In genomic region chr7:19342481-19343027, GRCm38 (mm10) we compare ENCODE assay signal across 9 mouse cellular contexts. TPM values are rescaled to one million over a fixed set of nuclear protein-coding genes. Genes with fewer than 3 reads are reported as not detected.
DNase-seq lines count a peak whose midpoint lies in the region; ATAC-seq and TF ChIP-seq lines count a peak whose summit lies in the region.
"Had no signal": no experiment of that assay in that cellular context is flagged by ENCODE, and none has a peak within 500 bp of the region (broad histone marks: within the 10 kb centered on the region; RNA-seq: fewer than 3 reads in every experiment).

No protein-coding gene starts in this region.

- TF ChIP-seq CTCF in hindbrain, postnatal 0 days (IDR thresholded peaks at IDR 0.05; ENCODE audit: low read depth): peak; percentile 97

- peak overlapping the region; percentile 40 for H3K4me3 ChIP-seq in hindbrain, postnatal 0 days (ENCODE audit: low read length)

- H3K9ac ChIP-seq in hindbrain, postnatal 0 days (replicated peaks; ENCODE audit: low read length): peak overlapping the region; percentile 22; the same call in 1 of the 2 replicates

- H3K27me3 ChIP-seq in hindbrain, postnatal 0 days (ENCODE audit: insufficient read depth, low read length): no peaks in the 10 kb centered on the region; the same call in 1 of the 2 replicates

- H3K9me3 ChIP-seq in hindbrain, postnatal 0 days (ENCODE audit: low read length): no peaks in the 10 kb centered on the region

- ATAC-seq in hindbrain, postnatal 0 days: peak; percentile 21; the same call in 1 of the 2 replicates

- peak; percentile 70 for DNase-seq in adipocyte (ENCODE audit: low spot score)
- DNase-seq in cerebellum, postnatal 4 days (ENCODE audit: low spot score in 2 of 2): peak; percentile 86 to 91
- peak; percentile 83 to 85 for DNase-seq in gastrocnemius, adult 8-10 months (ENCODE audit: low spot score in 2 of 2)
- DNase-seq in hindbrain, postnatal 0 days (ENCODE audit: low spot score): peak; percentile 89
- peak; percentile 91 to 93 for DNase-seq in left cerebral cortex, adult 18-20 months (ENCODE audit: low spot score in 2 of 2)
- DNase-seq in lung, postnatal 36 days: peak; percentile 92
- DNase-seq in right cerebral cortex, adult 2 months (ENCODE audit: low spot score in 2 of 2): peak; percentile 93 to 96
- peak; percentile 60 for DNase-seq in urinary bladder, postnatal 10 days (ENCODE audit: low spot score)

- H3K36me3 ChIP-seq in hindbrain, postnatal 0 days (ENCODE audit: insufficient read depth, low read length): no peaks in the 10 kb centered on the region

- H3K27ac ChIP-seq in hindbrain, postnatal 0 days: no peak overlapping the region
- H3K27ac ChIP-seq: macrophage had no signal

- H3K4me2 ChIP-seq in hindbrain, postnatal 0 days (ENCODE audit: low read depth, low read length): peak overlapping the region; percentile 82

- peaks cover 16% of the 10 kb centered on the region for H3K4me1 ChIP-seq in hindbrain, postnatal 0 days (ENCODE audit: insufficient read depth, low read length)

- WGBS in hindbrain, postnatal 0 days: under 1% methylated on average over 27 of the region's 27 CpGs

RNA-seq across cellular contexts. Expression of gene Ercc1, which starts 2.0 kb away (rescaled TPM):
- total RNA-seq in gastrocnemius, adult 8-10 months (2022): 10 to 100 TPM; 27.1 to 33.7 (median 28.7) TPM
- total RNA-seq in hindbrain, postnatal 0 days (2014; rRNA removed): 44.1 and 46.1 TPM in 2 replicates
- 69.0 and 74.2 TPM in 2 replicates for polyA plus RNA-seq in hindbrain, postnatal 0 days (2015; fragmentation: Nextera tagmentation; extraction: Ambion mirVana)
- 10 to 100 TPM; 39.1 to 45.2 TPM for total RNA-seq in left cerebral cortex, adult 18-20 months (2021)

RNA-seq across cellular contexts. Expression of gene Cd3eap, which starts 16.7 kb away (rescaled TPM):
- 10 to 100 TPM in 3 of 4 experiments, 1 to 10 TPM in 1; 8.9 to 13.9 (median 11.2) TPM for total RNA-seq in gastrocnemius, adult 8-10 months (2022)
- total RNA-seq in hindbrain, postnatal 0 days (2014; rRNA removed): 11.1 and 12.4 TPM in 2 replicates
- polyA plus RNA-seq in hindbrain, postnatal 0 days (2015; fragmentation: Nextera tagmentation; extraction: Ambion mirVana): 17.9 and 19.3 TPM in 2 replicates
- total RNA-seq in left cerebral cortex, adult 18-20 months (2021): 10 to 100 TPM; 17.1 to 18.1 TPM

RNA-seq across cellular contexts. Expression of gene Ppp1r13l, which starts 17.0 kb away (rescaled TPM):
- 1 to 10 TPM; 2.8 to 6.3 (median 4.1) TPM for total RNA-seq in gastrocnemius, adult 8-10 months (2022)
- 0.68 and 1.0 TPM in 2 replicates for total RNA-seq in hindbrain, postnatal 0 days (2014; rRNA removed)
- 1.0 and 1.2 TPM in 2 replicates for polyA plus RNA-seq in hindbrain, postnatal 0 days (2015; fragmentation: Nextera tagmentation; extraction: Ambion mirVana)
- total RNA-seq in left cerebral cortex, adult 18-20 months (2021): 1 to 10 TPM; 8.2 to 9.6 TPM

RNA-seq across cellular contexts. Expression of gene Fosb, which starts 32.7 kb away (rescaled TPM):
- under 1 TPM; 0.16 to 0.86 (median 0.30) TPM for total RNA-seq in gastrocnemius, adult 8-10 months (2022)
- total RNA-seq in hindbrain, postnatal 0 days (2014; rRNA removed): 0.31 and 1.0 TPM in 2 replicates
- 0.09 and 0.11 TPM in 2 replicates for polyA plus RNA-seq in hindbrain, postnatal 0 days (2015; fragmentation: Nextera tagmentation; extraction: Ambion mirVana)
- total RNA-seq in left cerebral cortex, adult 18-20 months (2021): 10 to 100 TPM; 20.9 to 54.7 TPM

RNA-seq across cellular contexts. Expression of gene Ercc2, which starts 39.3 kb away (rescaled TPM):
- total RNA-seq in gastrocnemius, adult 8-10 months (2022): 10 to 100 TPM in 2 of 4 experiments, 1 to 10 TPM in 2; 7.5 to 14.9 (median 10.4) TPM
- total RNA-seq in hindbrain, postnatal 0 days (2014; rRNA removed): 57.3 and 65.1 TPM in 2 replicates
- 18.6 and 19.9 TPM in 2 replicates for polyA plus RNA-seq in hindbrain, postnatal 0 days (2015; fragmentation: Nextera tagmentation; extraction: Ambion mirVana)
- total RNA-seq in left cerebral cortex, adult 18-20 months (2021): 10 to 100 TPM; 32.2 to 36.4 TPM
